Mouse (Mus musculus) T-helper 2 cell (primary cell): ENCODE results near the gene Map3k7cl.

Experiments
- in situ Hi-C: fragments of 300-600 bp; cut with MboI, MseI; formaldehyde crosslinking; loops from one replicate; pipeline ENCODE4 v1.15.1; 2025; ENCODE audit warnings: high pct_unique_total_duplicates

Map3k7cl gene

GRCm38 (mm10) chr16:87585548-87586262 is 32.6 kb downstream of the Map3k7cl start:
- in situ Hi-C loops = loop anchor here (5.0 kb wide), 1 partner anchor 157 kb away; no protein-coding TSS in a partner anchor

DNA sequence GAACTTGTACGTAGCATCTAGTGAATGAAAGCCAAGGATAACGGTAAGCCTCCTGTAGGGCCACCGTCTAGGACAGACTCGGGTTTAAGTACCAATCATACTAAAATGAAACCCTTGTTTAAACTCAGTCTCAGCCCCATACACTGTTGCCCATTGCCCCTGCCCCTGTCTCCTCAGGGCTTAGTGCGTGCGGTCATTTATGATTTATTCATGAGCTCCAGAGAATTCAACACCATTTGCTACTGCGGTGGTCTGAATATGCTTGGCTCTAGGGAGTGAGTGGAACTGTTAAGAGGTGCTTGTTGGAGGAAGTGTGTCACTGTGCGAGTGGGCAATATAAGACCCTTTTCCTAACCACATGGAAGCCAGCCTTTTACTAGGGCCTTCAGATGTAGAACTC is 34.7 kb downstream of the Map3k7cl start:
- in situ Hi-C loops = loop anchor here (5.0 kb wide), 1 partner anchor 154 kb away; no protein-coding TSS in a partner anchor

- in situ Hi-C loops = no loop called here
Observed at GRCm38 (mm10) chr16:87594145-87594544, 41.0 kb downstream of the Map3k7cl start.

DNA sequence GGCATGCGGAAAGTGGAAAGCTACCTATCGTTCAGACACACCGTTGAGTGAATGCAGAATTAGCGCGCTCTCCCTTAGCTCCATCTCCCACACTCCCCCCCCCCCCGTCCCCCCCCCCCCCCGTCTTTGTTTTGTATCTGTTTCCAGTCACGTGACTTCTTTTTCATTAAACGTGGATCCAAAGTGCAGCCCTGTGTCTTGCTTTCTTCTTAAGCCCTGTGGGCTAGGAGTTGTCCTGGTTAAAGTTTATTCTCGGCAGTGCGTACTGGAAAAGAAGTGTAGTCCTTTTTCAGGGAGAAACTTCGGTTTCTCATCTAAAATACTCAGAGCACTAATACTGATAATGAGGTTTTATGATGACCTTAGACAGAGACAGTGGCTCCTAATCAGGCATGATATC is 42.0 kb downstream of the Map3k7cl start:
- in situ Hi-C loops = no loop called here

DNA sequence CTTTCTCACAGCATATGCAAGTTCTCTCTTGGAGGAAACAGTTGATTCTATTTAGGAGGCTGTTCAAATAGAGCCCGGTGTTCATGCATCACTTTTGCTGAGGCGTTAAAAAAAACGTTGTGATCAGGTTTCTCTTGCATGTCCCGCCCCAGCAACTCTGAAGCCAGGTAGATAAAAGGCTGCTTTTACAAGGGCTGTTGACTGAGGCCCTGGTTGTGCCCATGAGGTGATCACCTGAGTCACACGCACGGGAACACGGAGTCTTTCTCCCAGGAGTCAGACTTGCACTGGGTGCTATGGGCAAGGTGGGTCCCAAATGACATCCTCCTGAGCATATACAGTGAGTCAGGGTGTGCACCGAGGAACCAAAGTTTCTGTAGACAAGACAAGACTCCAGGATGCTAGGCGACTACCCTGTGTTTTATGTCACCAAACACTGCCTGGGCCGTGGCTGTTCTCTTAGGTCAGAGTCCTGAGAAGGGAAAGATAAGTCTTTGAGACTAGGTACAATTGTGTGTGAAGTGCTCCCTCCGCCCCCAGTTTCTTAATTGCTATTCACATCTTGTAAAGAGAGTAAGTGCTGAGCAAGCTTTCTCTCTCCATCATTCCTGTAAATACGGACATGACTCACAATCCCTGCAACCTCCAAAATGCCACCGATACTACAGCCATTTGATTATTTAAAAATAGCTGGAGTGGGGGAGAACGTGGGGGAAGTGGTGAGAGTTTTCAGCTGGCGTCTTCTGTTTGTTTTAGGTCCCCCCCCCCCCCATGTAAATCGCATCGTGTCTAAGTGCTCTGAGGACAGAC is 49.8 kb downstream of the Map3k7cl start:
- in situ Hi-C loops = no loop called here

- in situ Hi-C loops = no loop called here
Observed at GRCm38 (mm10) chr16:87604002-87604401, 50.9 kb downstream of the Map3k7cl start.

DNA sequence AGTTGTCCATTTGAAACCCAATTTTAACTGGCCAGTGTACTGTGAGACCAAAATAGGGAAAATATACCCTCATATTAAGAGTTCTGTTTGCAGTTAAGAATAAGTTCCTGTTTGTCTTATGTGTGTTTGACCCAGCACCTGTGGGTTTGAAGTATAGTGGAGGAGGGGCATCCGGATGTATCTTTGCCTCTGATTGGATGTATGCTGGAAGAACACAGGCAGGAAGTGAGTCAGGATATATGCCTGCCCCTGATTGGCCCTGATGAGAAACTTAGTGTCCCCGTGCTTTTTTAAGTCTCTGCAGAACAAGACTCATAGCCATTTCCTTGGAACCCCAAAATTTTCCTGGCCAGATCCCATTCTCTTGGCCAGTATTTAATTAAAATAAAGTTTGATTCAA is 51.8 kb downstream of the Map3k7cl start:
- in situ Hi-C loops = no loop called here

- in situ Hi-C loops = no loop called here
Observed at GRCm38 (mm10) chr16:87607383-87607782, 54.3 kb downstream of the Map3k7cl start.

DNA sequence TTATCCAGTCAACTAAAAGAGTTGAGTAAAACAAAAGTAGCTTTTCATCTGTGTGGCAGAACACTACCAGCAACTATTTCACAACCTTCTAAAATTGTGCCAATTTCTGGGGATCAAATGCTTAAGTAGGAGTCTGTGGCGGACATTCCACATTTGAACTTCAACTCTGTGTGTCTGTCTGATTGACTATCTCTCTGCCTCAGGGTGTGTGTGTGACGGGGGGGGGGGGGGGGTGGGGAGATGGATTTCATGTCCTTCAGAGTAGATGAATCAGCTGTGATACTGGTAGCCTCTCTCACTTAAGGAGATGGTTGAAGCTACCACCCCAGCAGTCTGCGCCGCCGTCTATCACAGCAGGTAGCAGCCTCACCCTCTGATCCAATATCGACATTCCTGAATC is 54.8 kb downstream of the Map3k7cl start:
- in situ Hi-C loops = no loop called here

GRCm38 (mm10) chr16:87610142-87610541 is 57.0 kb downstream of the Map3k7cl start:
- in situ Hi-C loops = no loop called here

- in situ Hi-C loops = no loop called here
Observed at GRCm38 (mm10) chr16:87610556-87611295, 57.6 kb downstream of the Map3k7cl start.

- in situ Hi-C loops = no loop called here
Observed at GRCm38 (mm10) chr16:87611420-87611819, 58.3 kb downstream of the Map3k7cl start.

DNA sequence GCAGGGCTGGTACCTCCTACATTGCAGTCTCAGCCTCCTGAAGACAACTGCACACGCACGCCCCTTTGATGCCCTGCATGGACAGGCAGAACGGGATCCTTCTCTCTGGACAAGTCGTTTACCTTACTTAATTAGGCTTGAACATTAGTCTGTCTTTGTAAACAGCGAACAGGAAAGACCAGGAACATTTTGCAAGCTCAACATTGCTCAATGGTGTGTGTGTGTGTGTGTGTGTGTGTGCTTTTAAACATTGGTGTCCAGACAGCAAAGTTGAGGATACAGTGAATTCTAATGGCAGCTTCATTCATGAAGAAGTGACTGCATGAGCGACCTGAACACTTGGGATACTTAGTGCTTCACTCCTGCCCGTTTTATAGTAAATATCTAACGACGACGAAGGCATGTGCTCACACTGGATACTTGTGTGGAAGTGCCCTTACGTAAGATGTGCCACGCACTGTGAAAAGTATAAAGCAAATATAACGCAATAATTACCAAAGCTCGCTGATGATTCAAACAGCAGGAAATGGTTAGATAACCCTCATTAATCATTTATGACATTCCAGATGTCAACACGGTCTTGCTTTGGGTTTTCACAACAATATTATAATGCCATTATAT is 59.2 kb downstream of the Map3k7cl start:
- in situ Hi-C loops = no loop called here

GRCm38 (mm10) chr16:87617377-87617776 is 64.2 kb downstream of the Map3k7cl start:
- in situ Hi-C loops = no loop called here

DNA sequence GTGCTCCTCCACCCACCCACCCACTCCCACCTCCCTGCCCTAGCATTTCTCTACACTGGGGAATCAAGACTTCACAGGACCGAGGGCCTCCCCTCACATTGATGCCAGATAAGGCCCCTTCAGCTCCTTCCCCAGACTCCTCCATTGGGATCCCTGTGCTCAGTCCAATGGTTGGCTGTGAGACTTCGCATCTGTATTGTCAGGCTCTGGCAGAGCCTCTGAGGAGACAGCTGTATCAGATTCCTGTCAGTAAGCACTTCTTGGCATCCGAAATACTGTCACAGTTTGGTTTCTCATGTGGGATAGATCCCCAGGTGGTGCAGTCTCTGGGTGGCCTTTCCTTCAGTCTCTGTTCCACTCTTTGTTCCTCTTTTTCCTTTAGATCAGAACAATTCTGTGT is 68.1 kb downstream of the Map3k7cl start:
- in situ Hi-C loops = no loop called here

DNA sequence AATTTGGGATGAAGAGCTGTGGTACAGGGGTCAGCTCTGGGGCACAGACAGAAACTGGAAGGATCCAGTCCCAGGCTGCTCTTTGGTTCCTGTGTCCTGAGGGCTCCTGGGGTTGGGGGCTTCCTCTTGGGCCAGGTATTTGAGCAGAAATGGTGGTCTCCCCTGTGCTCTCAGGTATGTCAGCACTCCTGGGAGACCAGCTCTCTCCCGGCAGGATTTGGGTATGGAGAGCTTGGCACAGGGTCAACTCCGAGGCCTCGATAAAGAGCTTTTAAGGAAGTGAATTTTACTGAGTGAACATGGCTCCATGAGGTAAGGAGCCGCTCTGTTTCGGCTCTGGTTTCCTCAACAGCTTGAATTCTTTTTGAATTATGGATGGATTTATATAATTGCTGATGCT is 70.8 kb downstream of the Map3k7cl start:
- in situ Hi-C loops = no loop called here

DNA sequence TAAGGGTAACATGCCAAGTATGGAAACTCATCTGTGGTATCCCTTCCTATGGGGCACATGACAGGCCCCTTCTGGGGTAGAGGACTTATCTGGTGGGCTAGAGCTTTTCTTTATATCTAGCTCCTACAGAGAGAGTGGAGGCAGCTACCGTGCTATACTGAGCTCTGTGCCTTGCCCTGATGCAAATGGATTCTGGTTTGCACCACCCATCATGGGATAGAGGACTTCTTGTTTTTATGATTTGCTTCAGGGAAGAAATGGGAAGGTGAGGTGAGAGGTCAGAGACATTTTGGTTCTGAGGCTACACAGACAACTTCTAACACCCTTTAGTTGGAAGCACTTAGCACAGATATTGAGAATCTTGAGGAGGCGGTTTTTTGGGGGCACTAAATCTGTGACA is 71.8 kb downstream of the Map3k7cl start:
- in situ Hi-C loops = no loop called here

- in situ Hi-C loops = no loop called here
Observed at GRCm38 (mm10) chr16:87625341-87625740, 72.2 kb downstream of the Map3k7cl start.

- in situ Hi-C loops = no loop called here
Observed at GRCm38 (mm10) chr16:87625816-87626215, 72.7 kb downstream of the Map3k7cl start.

GRCm38 (mm10) chr16:87626696-87627095 is 73.6 kb downstream of the Map3k7cl start:
- in situ Hi-C loops = no loop called here

- in situ Hi-C loops = loop anchor here (10.0 kb wide), 1 partner anchor 1220 kb away; no protein-coding TSS in a partner anchor
Observed at GRCm38 (mm10) chr16:87634709-87635108, 81.6 kb downstream of the Map3k7cl start.
